Mouse (Mus musculus) neural tube, embryonic 10.5 days (tissue): ENCODE measurements around the gene Jup.
A peak's percentile ranks its signal among the peaks of the same experiment; 100 is the strongest.
"Not testable (repeated sequence)": the region's sequence is repeated elsewhere in the genome, so short reads cannot be mapped to it uniquely, and the experiment has no call there.

Source experiments
- DNase-seq: peaks from one replicate; pipeline ENCODE4 v3.0.0-alpha.2; 2017; ENCODE audit warnings: low spot score; ENCODE audit errors: extremely low spot score

Jup gene

GRCm38 (mm10) chr11:100391081-100391883 lies 6.3 kb downstream of the Jup start:
- DNase-seq, result no peak

GRCm38 (mm10) chr11:100389931-100390445 lies 7.6 kb downstream of the Jup start:
- DNase-seq, result no peak

DNA sequence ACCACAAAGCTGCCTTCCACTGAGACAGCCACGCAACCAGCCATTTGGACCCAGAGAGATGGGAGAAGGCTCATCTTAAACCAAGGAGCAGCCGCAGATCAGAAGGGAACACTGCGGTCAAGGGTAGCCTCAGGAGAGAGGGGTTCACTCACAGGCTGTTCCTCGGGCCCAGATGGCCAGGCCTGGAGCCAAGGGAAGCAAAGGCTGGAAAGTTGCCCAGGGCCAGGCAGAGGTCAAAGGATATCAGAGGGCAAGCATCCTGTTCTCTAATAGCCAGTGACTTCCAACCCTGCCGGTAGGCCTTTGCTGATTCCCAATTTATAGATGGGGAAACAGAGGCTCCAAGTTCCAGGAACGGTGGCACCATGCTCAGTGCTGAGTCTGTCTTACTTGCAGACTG lies 9.0 kb downstream of the Jup start:
- no peak for DNase-seq

DNA sequence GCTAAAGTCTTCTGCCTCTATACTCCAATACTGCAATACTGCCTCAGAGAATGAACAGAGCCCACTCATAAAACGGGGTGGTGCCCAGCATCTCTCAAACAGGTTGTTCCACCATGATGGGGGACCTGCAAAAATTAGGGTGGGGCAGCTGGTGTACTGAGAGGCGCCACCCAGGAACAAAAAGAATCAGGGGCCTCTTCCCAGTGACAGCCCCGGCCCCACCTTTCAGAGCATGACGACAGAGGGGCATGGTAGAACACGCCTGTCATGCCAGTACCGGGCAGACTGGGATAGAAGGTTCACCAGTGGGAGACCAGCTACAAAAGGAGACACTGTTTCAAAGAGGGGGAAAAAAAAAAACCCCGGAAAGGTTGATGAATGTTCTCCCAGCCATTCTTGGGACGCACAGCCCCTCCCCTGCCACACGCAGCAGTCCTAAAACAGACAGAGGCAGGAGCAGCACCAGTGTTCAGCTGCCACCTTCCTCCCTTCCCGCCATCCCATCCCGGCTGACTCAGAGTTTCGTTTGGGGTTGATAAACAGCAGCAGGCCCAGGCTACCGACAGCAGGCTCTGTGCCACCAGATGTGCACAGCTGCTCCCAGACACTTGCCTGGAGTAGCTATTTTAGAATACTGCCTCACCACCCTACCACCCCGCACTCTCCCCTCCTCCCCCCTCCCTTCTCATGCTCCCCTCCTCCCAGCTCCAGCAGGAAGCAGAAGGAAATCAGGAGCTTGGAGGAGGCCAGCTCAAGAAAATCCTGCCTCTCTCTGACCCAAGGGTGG lies 9.8 kb downstream of the Jup start:
- DNase-seq, result no peak

DNA sequence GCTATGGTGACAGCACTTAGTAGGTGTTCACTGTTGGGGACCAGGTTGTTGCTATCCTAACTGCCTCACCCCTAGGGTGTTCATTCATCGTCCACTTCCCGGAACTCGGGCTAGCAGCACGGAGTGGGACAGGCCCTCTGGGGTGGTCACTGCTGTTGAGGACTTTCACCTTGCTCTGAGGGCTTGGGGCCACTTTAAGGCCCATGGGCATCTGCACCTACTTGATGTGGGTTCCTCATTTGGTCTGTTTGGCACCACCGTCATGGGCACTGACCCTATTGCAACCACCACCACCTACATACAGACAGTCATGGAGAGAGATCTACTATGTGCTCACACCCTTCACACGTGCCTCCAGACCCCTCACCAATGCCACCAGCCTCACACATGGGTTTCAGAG lies 10.5 kb downstream of the Jup start:
- no peak for DNase-seq

DNA sequence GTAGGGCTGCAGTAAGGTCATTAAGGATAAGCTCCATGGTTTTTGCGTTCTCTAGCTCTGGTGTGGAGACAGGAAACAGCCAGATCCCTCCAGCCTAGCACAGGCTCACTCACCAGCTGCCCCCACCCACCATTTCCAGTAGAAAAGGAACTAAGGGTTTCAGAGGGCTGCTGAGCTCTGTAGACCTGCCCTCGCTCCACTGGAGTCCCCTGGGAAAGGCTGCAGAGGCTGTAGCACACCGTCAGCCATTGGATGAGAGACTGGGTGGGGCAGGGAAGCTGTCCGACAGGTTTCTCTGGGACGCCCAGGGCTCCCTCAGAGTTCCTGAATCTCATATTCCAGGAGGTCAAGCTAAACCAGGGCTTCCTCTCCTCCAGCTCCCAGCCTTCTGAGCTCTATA lies 11.0 kb downstream of the Jup start:
- DNase-seq, result no peak

GRCm38 (mm10) chr11:100385016-100385415 lies 12.5 kb downstream of the Jup start:
- no peak for DNase-seq

DNA sequence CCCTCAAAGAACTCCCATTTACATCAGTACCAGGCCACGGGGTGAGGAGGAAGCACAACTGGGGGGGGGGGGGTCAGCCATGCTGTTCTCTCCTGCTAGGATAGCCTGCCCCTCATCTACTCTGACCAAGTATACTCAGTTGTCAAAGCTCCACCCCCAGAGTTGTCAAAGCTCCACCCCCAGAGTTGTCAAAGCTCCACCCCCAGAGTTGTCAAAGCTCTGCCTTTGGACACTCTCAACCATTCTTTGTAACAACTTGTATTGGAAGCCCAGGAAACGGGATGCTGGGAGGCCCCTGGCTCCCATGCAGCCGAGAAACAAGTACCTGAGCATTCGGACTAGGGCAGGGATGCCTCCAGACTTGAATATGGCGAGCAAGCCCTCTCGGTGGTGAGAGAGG lies 14.9 kb downstream of the Jup start:
- no peak for DNase-seq

GRCm38 (mm10) chr11:100379311-100379710 lies 18.3 kb downstream of the Jup start:
- DNase-seq, result no peak

DNA sequence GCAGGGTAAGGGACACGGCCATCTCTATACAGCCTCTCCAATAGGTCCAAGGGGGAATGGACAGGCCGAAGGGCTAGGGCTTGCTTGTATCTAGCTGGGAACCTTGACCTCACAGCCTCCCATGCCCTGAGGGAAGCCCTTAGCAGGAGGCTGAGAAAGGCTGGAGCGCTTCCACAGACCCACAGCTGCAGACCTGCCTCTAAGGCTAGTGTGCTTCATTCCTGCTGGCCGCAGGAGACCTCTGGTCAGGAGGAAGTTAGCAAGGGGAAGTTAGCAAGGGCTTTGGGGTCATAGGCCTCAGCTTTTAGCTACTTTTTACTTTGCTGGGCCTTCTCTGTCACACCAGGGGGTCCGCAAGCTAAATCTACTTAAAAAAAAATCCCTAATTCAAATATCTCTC lies 19.1 kb downstream of the Jup start:
- DNase-seq, result no peak

GRCm38 (mm10) chr11:100377989-100378388 lies 19.6 kb downstream of the Jup start:
- DNase-seq, result no peak

GRCm38 (mm10) chr11:100376746-100377389 lies 20.7 kb downstream of the Jup start:
- no peak for DNase-seq

- no peak for DNase-seq
Measured at GRCm38 (mm10) chr11:100376005-100376404, 21.6 kb downstream of the Jup start.

GRCm38 (mm10) chr11:100375127-100375526 lies 22.4 kb downstream of the Jup start:
- DNase-seq, result no peak

DNA sequence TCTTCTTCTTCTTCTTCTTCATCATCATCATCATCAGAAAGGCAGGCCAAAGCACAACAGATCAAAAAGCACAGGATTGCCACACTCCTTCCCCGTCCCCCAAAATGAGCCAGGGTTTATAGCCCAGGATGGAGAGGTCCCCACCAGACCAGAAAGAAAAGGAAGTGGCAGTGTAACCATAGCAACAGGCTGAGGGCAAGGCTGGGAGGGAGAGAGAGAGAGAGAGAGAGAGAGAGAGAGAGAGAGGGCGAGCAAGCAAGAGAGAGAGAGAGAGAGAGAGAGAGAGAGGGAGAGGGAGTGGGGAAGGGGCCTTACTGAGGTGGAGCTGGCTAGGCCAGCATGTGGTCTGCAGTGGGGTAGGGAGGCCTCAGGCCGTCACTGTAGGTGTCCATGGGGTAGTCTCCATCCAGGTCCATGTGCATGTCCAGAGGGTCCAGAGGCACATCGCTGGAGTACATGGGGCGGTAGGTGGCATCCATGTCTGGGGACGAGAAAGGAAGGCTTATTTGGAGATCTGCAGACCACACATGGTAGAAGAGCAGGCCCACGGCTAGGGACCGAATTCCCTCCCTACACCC lies 25.5 kb downstream of the Jup start:
- DNase-seq, result no peak

- DNase-seq, result no peak
Measured at GRCm38 (mm10) chr11:100369822-100370221, 27.7 kb downstream of the Jup start.

DNA sequence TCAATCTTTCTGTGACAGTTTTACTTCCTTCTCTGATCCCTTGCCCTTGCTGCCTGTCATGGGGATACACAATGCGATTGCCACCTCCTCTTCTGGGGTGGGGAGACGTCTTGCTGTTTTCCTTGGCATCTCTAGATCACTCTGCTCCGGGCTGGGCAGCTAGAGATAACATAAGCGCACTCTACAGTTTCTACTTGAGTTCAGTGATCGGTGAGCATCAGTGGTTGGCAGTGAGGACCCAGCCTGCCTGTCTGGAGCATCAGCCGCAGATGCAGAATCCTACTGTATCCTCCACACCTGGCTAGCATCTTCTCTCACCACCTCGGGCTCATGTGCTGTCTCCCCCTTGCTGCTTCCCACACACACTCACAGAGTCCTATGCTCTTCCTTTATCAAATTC lies 28.4 kb downstream of the Jup start:
- DNase-seq, result no peak

DNA sequence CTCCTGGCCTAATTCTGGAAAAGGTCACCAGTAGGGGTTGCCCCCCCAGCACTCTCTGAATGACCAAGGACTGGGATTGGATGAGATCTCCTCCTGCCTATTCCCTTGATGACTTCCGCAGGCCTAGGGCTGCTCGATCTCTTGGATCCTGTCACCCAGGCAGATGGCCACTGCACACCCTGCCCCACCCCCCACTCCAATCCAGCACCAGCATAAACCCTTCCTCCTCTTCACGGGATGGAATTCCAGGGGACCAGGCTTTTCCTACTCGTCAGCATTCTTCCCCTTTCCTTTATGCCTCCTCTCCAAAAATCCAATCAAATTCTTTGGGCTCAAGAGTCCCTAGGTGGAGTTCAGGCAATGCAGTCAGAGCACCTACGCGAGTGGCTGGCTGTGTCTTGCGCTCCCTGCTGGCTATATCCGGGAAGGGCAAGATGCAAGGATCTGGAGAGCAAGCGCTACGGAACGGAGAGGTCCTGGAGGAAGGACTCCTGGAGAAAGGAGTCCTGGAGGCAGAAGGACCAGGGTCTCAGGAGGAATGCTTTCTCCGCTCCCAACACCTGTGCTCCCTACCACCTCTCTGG lies 34.5 kb downstream of the Jup start:
- peak; percentile 71 for DNase-seq

DNA sequence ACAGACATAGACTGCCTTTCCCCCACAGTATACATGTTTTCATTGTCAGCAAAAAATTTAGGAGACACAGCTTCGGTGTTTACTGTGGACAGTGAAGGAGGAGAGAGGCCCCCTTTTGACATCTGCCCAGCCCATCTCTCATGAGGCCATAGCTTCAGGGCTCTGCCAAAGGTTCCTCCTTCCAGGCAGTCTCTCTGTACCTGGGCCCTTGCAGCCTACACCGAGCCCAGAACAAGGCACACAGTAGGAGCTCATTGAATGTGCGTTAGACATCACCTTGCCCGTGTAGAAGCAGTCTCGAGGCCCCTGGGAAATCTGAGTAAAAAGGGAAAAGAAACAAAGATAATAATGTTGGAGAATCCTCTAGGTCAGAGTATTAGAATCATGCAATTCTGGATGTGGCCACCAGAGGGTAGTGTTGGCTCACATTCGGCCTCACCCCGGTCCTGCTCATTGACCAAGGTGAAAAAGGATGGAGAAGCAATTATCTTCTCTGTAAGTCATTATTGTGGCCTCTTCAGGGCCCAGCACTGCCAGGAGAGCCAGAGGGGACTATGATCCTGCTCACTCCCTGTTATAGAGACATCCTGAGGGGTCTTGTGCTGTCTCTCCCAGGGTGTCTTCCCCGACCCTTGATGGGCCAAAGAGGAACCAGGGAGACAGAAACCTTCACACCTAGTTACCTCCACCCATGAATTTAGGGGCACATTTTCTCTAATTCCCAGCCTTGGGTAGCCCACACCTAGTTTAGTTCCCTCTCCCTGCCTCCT lies 35.2 kb downstream of the Jup start:
- DNase-seq, result peak; percentile 78

DNA sequence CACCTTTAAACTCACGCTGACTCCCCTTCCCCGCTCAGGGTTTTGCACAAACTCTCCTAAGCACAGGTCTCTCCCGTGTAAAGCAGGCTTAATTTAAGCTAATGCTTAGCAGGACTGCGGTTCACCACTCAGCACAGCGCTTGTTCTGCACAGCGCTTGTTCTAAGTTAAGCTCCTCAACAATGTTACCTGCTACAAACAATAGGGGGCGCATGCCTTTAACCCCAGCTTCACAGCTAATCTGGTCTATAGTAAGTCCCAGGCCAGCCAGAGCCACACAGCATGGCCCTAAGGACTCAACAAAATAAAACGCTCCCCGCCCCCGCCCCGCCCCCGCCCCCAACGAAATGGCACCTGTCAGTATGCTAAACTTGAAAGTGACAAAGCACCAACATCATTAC lies 36.5 kb downstream of the Jup start:
- DNase-seq, result not testable (repeated sequence)

- no peak for DNase-seq
Measured at GRCm38 (mm10) chr11:100360175-100360574, 37.4 kb downstream of the Jup start.
